Mouse (Mus musculus) forebrain, embryonic 16.5 days (tissue): ENCODE results near the gene Lrrtm4. TPM values are rescaled to one million over a fixed set of nuclear protein-coding genes. Genes with fewer than 3 reads are reported as not detected.

ENCODE experiments used
- ATAC-seq: fragments of 200-750 bp; cut with Nextera tagmentation; 2 replicates; pipeline ENCODE4 v1.8.0; 2017; ENCODE audit warnings: mild to moderate bottlenecking, moderate library complexity
- H3K27ac ChIP-seq: fragments of 300-500 bp; sonication (generic); 2 replicates; pipeline ENCODE4 v1.5.1; 2014; ENCODE audit warnings: low read length, control low read depth
- H3K27me3 ChIP-seq: fragments of 300-500 bp; sonication (generic); replicated peaks from 2 replicates; pipeline ENCODE4 v1.6.1; 2014; ENCODE audit warnings: low read length; ENCODE audit not compliant: control insufficient read depth, insufficient read depth
- H3K36me3 ChIP-seq: fragments of 300-500 bp; sonication (generic); 2 replicates; pipeline ENCODE4 v1.6.1; 2014; ENCODE audit not compliant: control insufficient read depth, insufficient read depth
- H3K4me1 ChIP-seq: fragments of 300-500 bp; sonication (generic); replicated peaks from 2 replicates; pipeline ENCODE4 v1.6.1; 2014; ENCODE audit warnings: low read length; ENCODE audit not compliant: control insufficient read depth, insufficient read depth
- H3K4me2 ChIP-seq: fragments of 300-500 bp; sonication (generic); 2 replicates; pipeline ENCODE4 v1.6.1; 2014; ENCODE audit warnings: mild to moderate bottlenecking, low read length, control low read depth
- H3K4me3 ChIP-seq: fragments of 300-500 bp; sonication (generic); replicated peaks from 2 replicates; pipeline ENCODE4 v1.5.1; 2014; ENCODE audit warnings: mild to moderate bottlenecking, low read length, control low read depth
- H3K9ac ChIP-seq: fragments of 300-500 bp; sonication (generic); replicated peaks from 2 replicates; pipeline ENCODE4 v1.6.1; 2014; ENCODE audit warnings: low read depth, low read length, control low read depth
- H3K9me3 ChIP-seq: fragments of 300-500 bp; sonication (generic); 2 replicates; pipeline ENCODE4 v1.6.1; 2016; ENCODE audit warnings: low read length; ENCODE audit not compliant: control insufficient read depth
- WGBS: fragments of 180-500 bp; shearing (Covaris S2); extraction: QIAGEN DNeasy Blood & Tissue Kit; methylation state at CpG from one replicate; pipeline ENCODE4 v1.1.7; 2014; 5-methylcytosine and 5-hydroxymethylcytosine counted together
- polyA plus RNA-seq: library from polyadenylated mRNA; unstranded; fragments of >200 nt; fragmentation: Nextera tagmentation; extraction: Ambion mirVana; gene quantifications from 2 replicates; pipeline ENCODE4 v1.2.1, GENCODE M21; 2015

Gene Lrrtm4
- 22.9 TPM in 2 replicates for polyA plus RNA-seq

DNA sequence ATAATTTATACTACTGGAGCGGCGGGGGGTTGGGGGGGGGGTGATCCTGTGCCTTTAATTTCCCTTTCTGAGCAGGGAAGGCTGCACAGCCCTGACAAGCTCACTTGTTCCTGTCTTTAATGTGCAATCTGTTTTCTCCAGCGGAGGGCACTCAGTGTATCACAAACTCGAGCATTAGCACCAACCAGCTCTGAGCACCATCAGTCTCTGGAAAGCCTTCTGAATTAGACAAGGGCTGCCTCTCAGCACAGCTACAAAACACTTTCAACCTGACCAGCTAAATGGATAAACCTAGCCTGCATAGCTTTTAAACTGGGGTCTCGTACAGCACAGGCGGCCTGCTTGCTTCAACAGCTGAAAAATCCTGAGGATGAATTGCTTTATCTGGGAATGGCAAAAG lies at the start of gene Lrrtm4:
Gene Lrrtm4, plus strand, starts transcription at position 113 of the 400 bp plus-strand sequence.
- Histone ChIP-seq H3K4me2 (peak within 1 kb of the TSS; percentile 71), H3K4me3 (peak within 1 kb of the TSS; percentile 61), H3K27ac (peak within 1 kb of the TSS; percentile 83), H3K9ac (peak within 1 kb of the TSS; percentile 71), H3K4me1 (0 out of 2 replicates have a peak, but pooled peaks cover 5% of the 10 kb centered on the region), H3K9me3 (no peaks in the 10 kb centered on the region), H3K27me3 (no peaks in the 10 kb centered on the region), H3K36me3 (peaks cover 6% of the 10 kb centered on the region; the same call in 1 of the 2 replicates)
- WGBS, result 5% methylated on average over 6 of the region's 6 CpGs
- peak; percentile 94 for ATAC-seq

DNA sequence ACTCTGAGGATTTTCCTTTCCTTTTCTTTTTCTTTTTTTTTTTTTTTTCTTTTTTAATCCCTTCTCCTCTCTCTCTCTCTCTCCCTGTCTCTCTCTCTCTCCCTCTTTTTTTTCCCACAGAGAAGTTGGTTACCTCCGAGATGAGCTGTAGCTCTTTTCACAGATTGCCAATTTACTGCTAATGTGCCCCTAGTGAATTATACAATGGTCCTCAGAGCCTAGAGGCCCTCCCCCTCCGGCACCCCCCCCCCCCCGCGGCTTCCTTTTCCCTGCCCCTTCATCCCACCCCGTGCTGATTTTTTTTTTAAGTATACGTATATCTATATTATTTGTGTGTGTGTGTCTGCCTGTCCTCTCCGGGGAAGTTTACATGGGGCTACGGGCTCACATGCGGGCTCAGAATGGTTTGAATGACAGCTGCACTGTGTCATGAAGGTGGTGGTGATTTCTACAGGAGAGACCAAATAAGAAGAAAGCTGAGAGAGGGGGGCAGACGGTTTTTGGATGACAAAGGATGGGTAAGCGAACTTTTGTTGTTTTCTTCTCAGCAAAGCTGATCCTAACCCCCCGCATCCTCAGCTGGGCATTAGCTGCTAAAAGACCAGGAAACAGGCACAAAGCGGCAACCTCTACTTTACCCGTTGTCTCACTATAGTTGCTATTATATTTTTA lies 648 bp downstream of the Lrrtm4 start:
- WGBS, result 1% methylated on average over 13 of the region's 14 CpGs
- Histone ChIP-seq H3K4me3 (peak overlapping the region; percentile 61), H3K9ac (peak overlapping the region; percentile 71), H3K9me3 (no peaks in the 10 kb centered on the region), H3K36me3 (peaks cover 6% of the 10 kb centered on the region; the same call in 1 of the 2 replicates), H3K4me1 (0 out of 2 replicates have a peak, but pooled peaks cover 5% of the 10 kb centered on the region), H3K27me3 (no peaks in the 10 kb centered on the region), H3K27ac (peak overlapping the region; percentile 83), H3K4me2 (peak overlapping the region; percentile 71)
- peak; percentile 62 for ATAC-seq

DNA sequence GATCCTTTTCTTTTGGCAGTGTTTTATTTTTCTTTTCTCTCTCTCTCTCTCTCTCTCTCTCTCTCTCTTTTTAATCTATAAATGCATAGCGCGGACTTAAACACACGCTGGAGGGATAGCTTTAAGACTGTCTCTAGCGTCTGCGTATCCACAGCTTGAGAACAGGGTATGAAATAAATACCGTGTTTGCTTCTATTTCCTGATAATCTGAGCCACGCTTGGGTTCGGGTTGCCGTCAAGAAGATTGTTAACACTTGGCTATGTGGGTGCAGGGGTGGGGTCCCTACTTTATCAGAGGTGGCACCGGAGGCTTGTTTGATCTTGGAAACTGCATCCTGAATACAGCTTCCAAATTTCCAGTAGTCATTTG lies 1.2 kb downstream of the Lrrtm4 start:
- Histone ChIP-seq H3K4me2 (peak overlapping the region; percentile 71), H3K27ac (peak overlapping the region; percentile 83), H3K4me1 (0 out of 2 replicates have a peak, but pooled peaks cover 5% of the 10 kb centered on the region), H3K36me3 (peaks cover 6% of the 10 kb centered on the region; the same call in 1 of the 2 replicates), H3K4me3 (peak overlapping the region; percentile 61), H3K9me3 (no peaks in the 10 kb centered on the region), H3K9ac (peak overlapping the region; percentile 71), H3K27me3 (no peaks in the 10 kb centered on the region)
- ATAC-seq, result peak; percentile 56
- under 1% methylated on average over 10 of the region's 10 CpGs for WGBS

- Histone ChIP-seq H3K27ac (no peak overlapping the region), H3K27me3 (no peaks in the 10 kb centered on the region), H3K9me3 (no peaks in the 10 kb centered on the region), H3K4me1 (no peaks in the 10 kb centered on the region), H3K4me2 (no peak overlapping the region), H3K36me3 (no peaks in the 10 kb centered on the region), H3K4me3 (no peak overlapping the region), H3K9ac (no peak overlapping the region)
- ATAC-seq, result no peak
Observed at GRCm38 (mm10) chr6:80056849-80057248, 38.2 kb downstream of the Lrrtm4 start.

DNA sequence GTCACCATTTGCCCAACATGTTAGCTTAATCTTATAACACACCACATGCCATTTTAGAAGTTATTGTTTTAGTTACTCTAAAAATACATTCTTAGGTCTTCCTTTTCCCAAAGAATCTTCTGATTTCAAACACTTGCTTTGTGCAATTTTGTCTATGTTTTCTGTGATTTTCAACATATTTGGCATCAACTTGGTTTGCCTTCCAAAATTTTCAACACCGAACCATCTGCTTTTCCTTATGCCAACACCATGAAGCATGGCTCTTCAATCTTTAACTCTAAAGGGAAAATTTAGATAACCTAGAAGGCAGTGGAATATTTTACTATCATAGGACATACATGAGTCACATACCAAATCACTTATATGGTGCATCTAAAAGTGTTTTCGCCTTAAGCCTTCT lies 59.3 kb downstream of the Lrrtm4 start:
- Histone ChIP-seq H3K9ac (no peak overlapping the region), H3K27me3 (no peaks in the 10 kb centered on the region), H3K36me3 (no peaks in the 10 kb centered on the region), H3K4me1 (peaks cover 7% of the 10 kb centered on the region; the same call in 1 of the 2 replicates), H3K4me2 (no peak overlapping the region), H3K27ac (no peak overlapping the region), H3K9me3 (no peaks in the 10 kb centered on the region), H3K4me3 (no peak overlapping the region)
- 85% methylated on average over 2 of the region's 2 CpGs for WGBS
- ATAC-seq, result no peak

GRCm38 (mm10) chr6:80079290-80079689 lies 60.6 kb downstream of the Lrrtm4 start:
- WGBS, result 71% methylated on average over 6 of the region's 6 CpGs
- H3K4me1 ChIP-seq, result peaks cover 7% of the 10 kb centered on the region; the same call in 1 of the 2 replicates
- peak; percentile 70 for ATAC-seq
- peak overlapping the region; percentile 21 for H3K27ac ChIP-seq
- no peak overlapping the region for H3K4me3 ChIP-seq
- H3K9me3 ChIP-seq, result no peaks in the 10 kb centered on the region
- H3K36me3 ChIP-seq, result no peaks in the 10 kb centered on the region
- no peak overlapping the region for H3K4me2 ChIP-seq
- no peak overlapping the region for H3K9ac ChIP-seq
- no peaks in the 10 kb centered on the region for H3K27me3 ChIP-seq

DNA sequence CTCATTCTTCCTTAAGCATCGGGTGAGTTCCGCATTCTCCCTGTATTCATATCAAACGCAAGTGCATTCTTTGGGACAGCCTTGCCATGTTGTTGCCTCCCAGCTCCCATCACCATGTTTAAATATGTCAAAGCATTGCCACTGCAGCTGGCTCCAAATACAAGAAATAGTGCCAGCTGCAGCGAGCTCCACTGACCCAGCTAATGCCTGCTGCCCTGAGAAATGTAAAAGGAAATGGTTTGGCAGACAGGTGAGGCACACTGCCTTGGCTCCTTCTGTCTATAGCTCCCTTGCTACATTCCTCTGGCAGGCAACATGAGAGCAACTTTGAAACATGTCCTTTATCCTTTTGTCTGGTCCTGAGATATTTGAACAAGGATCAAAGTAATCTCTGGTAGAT lies 76.2 kb downstream of the Lrrtm4 start:
- Histone ChIP-seq H3K27ac (no peak overlapping the region), H3K4me2 (no peak overlapping the region), H3K27me3 (no peaks in the 10 kb centered on the region), H3K4me1 (no peaks in the 10 kb centered on the region), H3K4me3 (no peak overlapping the region), H3K9ac (no peak overlapping the region), H3K9me3 (no peaks in the 10 kb centered on the region), H3K36me3 (no peaks in the 10 kb centered on the region)
- peak; percentile 52; the same call in 1 of the 2 replicates for ATAC-seq
- WGBS, result 62% methylated on average over 4 of the region's 4 CpGs

DNA sequence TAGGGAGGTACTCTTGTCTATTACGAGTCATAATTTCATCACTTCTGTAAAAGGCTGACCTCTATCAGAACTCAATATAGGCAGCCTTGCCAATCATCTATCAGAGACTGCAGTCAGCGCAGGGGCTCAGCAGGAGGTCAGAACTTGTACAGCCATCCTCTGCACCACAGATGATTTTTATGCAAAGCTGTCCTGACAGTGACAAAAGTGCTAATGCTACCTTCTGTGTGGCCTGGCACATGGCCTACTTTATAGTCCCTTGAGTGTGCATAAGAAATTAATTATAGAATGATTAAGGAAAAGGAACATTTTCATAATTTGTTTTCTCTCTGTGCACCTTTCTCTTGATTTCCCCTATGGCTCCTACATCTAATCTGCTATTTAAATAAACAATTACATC lies 86.7 kb downstream of the Lrrtm4 start:
- no peaks in the 10 kb centered on the region for H3K4me1 ChIP-seq
- H3K27ac ChIP-seq, result no peak overlapping the region
- H3K9ac ChIP-seq, result no peak overlapping the region
- H3K4me3 ChIP-seq, result no peak overlapping the region
- peak; percentile 65; the same call in 1 of the 2 replicates for ATAC-seq
- no peaks in the 10 kb centered on the region for H3K9me3 ChIP-seq
- no peaks in the 10 kb centered on the region for H3K36me3 ChIP-seq
- 63% methylated on average over 2 of the region's 2 CpGs for WGBS
- H3K27me3 ChIP-seq, result no peaks in the 10 kb centered on the region
- no peak overlapping the region for H3K4me2 ChIP-seq

DNA sequence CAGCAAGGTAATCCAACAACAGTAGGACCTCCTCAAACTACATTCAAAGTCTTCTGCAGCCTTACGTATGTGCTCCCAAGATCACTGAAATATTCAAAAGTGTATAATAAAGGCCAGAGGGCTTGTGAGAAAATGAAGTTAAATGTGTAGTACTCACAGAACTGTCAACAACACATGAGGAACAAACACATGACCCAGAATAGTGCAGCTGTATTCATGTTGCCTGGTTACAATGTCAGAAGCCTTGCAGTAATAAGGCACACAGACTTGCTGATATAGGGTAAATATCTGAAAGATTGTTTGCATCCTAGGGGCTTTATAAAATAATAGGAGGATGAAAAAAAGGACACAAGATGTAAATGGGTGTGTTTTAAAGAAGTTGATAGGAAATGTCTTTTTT lies 87.2 kb downstream of the Lrrtm4 start:
- H3K4me3 ChIP-seq, result no peak overlapping the region
- no peak overlapping the region for H3K4me2 ChIP-seq
- H3K9me3 ChIP-seq, result no peaks in the 10 kb centered on the region
- no peaks in the 10 kb centered on the region for H3K4me1 ChIP-seq
- H3K9ac ChIP-seq, result no peak overlapping the region
- no peaks in the 10 kb centered on the region for H3K36me3 ChIP-seq
- ATAC-seq, result peak; percentile 70; the same call in 1 of the 2 replicates
- no peak overlapping the region for H3K27ac ChIP-seq
- WGBS, result 65% methylated on average over 1 of the region's 1 CpGs
- H3K27me3 ChIP-seq, result no peaks in the 10 kb centered on the region
